Comparison of ENCODE assay signal across 16 mouse cellular contexts in genomic region chr16:72721713-72722481, GRCm38 (mm10).
DNase-seq lines count a peak whose midpoint lies in the region; ATAC-seq and TF ChIP-seq lines count a peak whose summit lies in the region.
"Had no signal": no experiment of that assay in that cellular context is flagged by ENCODE, and none has a peak within 500 bp of the region (broad histone marks: within the 10 kb centered on the region; RNA-seq: fewer than 3 reads in every experiment).

No protein-coding gene starts in this region.

- intact Hi-C loops in heart, adult 2 months (cut with DNase I), result no loop called here

- WGBS in heart, embryonic 11.5 days (ENCODE audit: insufficient replicate concordance), result 52% methylated on average over 14 of the region's 14 CpGs
- WGBS in heart, adult 2 months, result 35% methylated on average over 14 of the region's 14 CpGs
- 54% methylated on average over 14 of the region's 14 CpGs for WGBS in lung, embryonic 16.5 days
- WGBS in lung, adult 2 months, result 34% methylated on average over 14 of the region's 14 CpGs
- WGBS in heart, embryonic 14.5 days, result 43% methylated on average over 14 of the region's 14 CpGs

- 0 out of 2 replicates have a peak overlapping the region, but pooled peaks have one; percentile 8 for H3K4me2 ChIP-seq in heart, embryonic 11.5 days
- H3K4me2 ChIP-seq in lung, embryonic 16.5 days (ENCODE audit: low read depth, low read length), result no peak overlapping the region
- H3K4me2 ChIP-seq in heart, embryonic 14.5 days (ENCODE audit: low read length), result peak overlapping the region; percentile 21; the same call in 1 of the 2 replicates
- H3K4me2 ChIP-seq: forebrain, embryonic 12.5 days; limb, embryonic 13.5 days had no signal

- no peak for TF ChIP-seq POLR2A in heart, adult 2 months (IDR thresholded peaks at IDR 0.05; ENCODE audit: insufficient read depth, low read depth, low read length)
- TF ChIP-seq POLR2A in lung, adult 2 months (IDR thresholded peaks at IDR 0.05; ENCODE audit: borderline replicate concordance, extremely low read depth, low read depth, low read length), result no peak

- H3K9me3 ChIP-seq in heart, embryonic 11.5 days (replicated peaks; ENCODE audit: control insufficient read depth, low read length), result no peaks in the 10 kb centered on the region
- H3K9me3 ChIP-seq in lung, embryonic 16.5 days (ENCODE audit: control insufficient read depth, low read length), result no peaks in the 10 kb centered on the region
- no peaks in the 10 kb centered on the region for H3K9me3 ChIP-seq in heart, embryonic 14.5 days (ENCODE audit: control insufficient read depth, low read length)
- H3K9me3 ChIP-seq: forebrain, embryonic 12.5 days; hindbrain, embryonic 10.5 days; limb, embryonic 13.5 days had no signal

- H3K4me3 ChIP-seq in heart, embryonic 11.5 days (ENCODE audit: low read depth, low read length), result no peak overlapping the region
- no peak overlapping the region for H3K4me3 ChIP-seq in heart, adult 2 months
- H3K4me3 ChIP-seq in lung, embryonic 16.5 days (ENCODE audit: low read length), result no peak overlapping the region
- H3K4me3 ChIP-seq in lung, adult 2 months (replicated peaks; ENCODE audit: extremely low read depth, low read depth, low read length), result no peak overlapping the region
- H3K4me3 ChIP-seq in heart, embryonic 14.5 days (ENCODE audit: control insufficient read depth in 1 of 2, insufficient read depth in 1 of 2, low read depth in 1 of 2, low read length in 2 of 2), result no peak overlapping the region
- H3K4me3 ChIP-seq: forebrain, embryonic 12.5 days; hindbrain, embryonic 10.5 days; limb, embryonic 13.5 days; megakaryocyte, embryonic 14.5 days had no signal

- H3K4me1 ChIP-seq in heart, embryonic 11.5 days (ENCODE audit: control insufficient read depth, insufficient read depth, low read length), result peaks cover 11% of the 10 kb centered on the region; the same call in 1 of the 2 replicates
- peaks cover 2% of the 10 kb centered on the region for H3K4me1 ChIP-seq in heart, adult 2 months (ENCODE audit: control insufficient read depth, insufficient read depth, low read length)
- H3K4me1 ChIP-seq in lung, embryonic 16.5 days (replicated peaks; ENCODE audit: control insufficient read depth, insufficient read depth, low read length), result peaks cover 8% of the 10 kb centered on the region
- no peaks in the 10 kb centered on the region; the same call in 1 of the 2 replicates for H3K4me1 ChIP-seq in lung, adult 2 months (ENCODE audit: control insufficient read depth, insufficient read depth, low read length)
- H3K4me1 ChIP-seq in heart, embryonic 14.5 days (ENCODE audit: control insufficient read depth in 2 of 2, insufficient read depth in 2 of 2, low read length in 2 of 2), result peaks cover 11 to 16% of the 10 kb centered on the region in 2 experiments
- H3K4me1 ChIP-seq: hindbrain, embryonic 10.5 days; megakaryocyte, embryonic 14.5 days had no signal

- no peak for TF ChIP-seq CTCF in heart, adult 2 months (IDR thresholded peaks at IDR 0.05)
- TF ChIP-seq CTCF in lung, adult 2 months (IDR thresholded peaks at IDR 0.05; ENCODE audit: insufficient read depth, low read length), result no peak

- no peak for DNase-seq in heart, adult 2 months
- no peak for DNase-seq in lung, adult 2 months
- peak; percentile 17 for DNase-seq in lung, postnatal 36 days
- DNase-seq in adrenal gland, postnatal 14 days, result no peak
- no peak for DNase-seq in thymus, postnatal 0 days (ENCODE audit: low spot score)
- DNase-seq: embryo, embryonic 11 days; layer of hippocampus, postnatal 36 days; right cerebral cortex, postnatal 25 days; thymus, postnatal 36 days had no signal

- no peaks in the 10 kb centered on the region for H3K27me3 ChIP-seq in heart, embryonic 11.5 days (ENCODE audit: control insufficient read depth, insufficient read depth, low read length)
- no peaks in the 10 kb centered on the region; the same call in 1 of the 2 replicates for H3K27me3 ChIP-seq in heart, adult 2 months (ENCODE audit: control insufficient read depth, insufficient read depth, low read length)
- no peaks in the 10 kb centered on the region for H3K27me3 ChIP-seq in lung, embryonic 16.5 days (ENCODE audit: control insufficient read depth, insufficient read depth, low read depth, low read length)
- no peaks in the 10 kb centered on the region for H3K27me3 ChIP-seq in heart, embryonic 14.5 days (ENCODE audit: control insufficient read depth, insufficient read depth, low read length)
- H3K27me3 ChIP-seq: forebrain, embryonic 12.5 days; limb, embryonic 13.5 days; megakaryocyte, embryonic 14.5 days had no signal

- no peaks in the 10 kb centered on the region for H3K79me2 ChIP-seq in heart, adult 2 months (replicated peaks; ENCODE audit: control insufficient read depth, insufficient read depth, low read length)

- no peak for TF ChIP-seq EP300 in heart, adult 2 months (IDR thresholded peaks at IDR 0.05; ENCODE audit: insufficient read depth, low read depth, low read length)

- H3K27ac ChIP-seq in heart, embryonic 11.5 days (ENCODE audit: low read depth, low read length), result peak overlapping the region; percentile 62
- no peak overlapping the region for H3K27ac ChIP-seq in heart, adult 2 months
- H3K27ac ChIP-seq in lung, embryonic 16.5 days (ENCODE audit: low read length), result peak overlapping the region; percentile 0; the same call in 1 of the 2 replicates
- H3K27ac ChIP-seq in heart, embryonic 14.5 days (replicated peaks in 1 of 2; ENCODE audit: control insufficient read depth in 1 of 2, insufficient read depth in 1 of 2, low read depth in 2 of 2, low read length in 2 of 2), result peak overlapping the region; percentile 67 to 84
- H3K27ac ChIP-seq: forebrain, embryonic 12.5 days; hindbrain, embryonic 10.5 days; limb, embryonic 13.5 days had no signal

- no peak for ATAC-seq in heart, embryonic 11.5 days (replicated peaks; ENCODE audit: insufficient number of reproducible peaks, low FRiP score, low TSS enrichment)
- peak; percentile 54 for ATAC-seq in lung, embryonic 16.5 days (ENCODE audit: low read depth)
- 0 out of 2 replicates have a peak, but pooled peaks have one; percentile 31 for ATAC-seq in heart, embryonic 14.5 days (ENCODE audit: insufficient number of reproducible peaks, insufficient read depth, low FRiP score, low read depth)

- no peaks in the 10 kb centered on the region for H3K36me3 ChIP-seq in heart, embryonic 11.5 days (ENCODE audit: control insufficient read depth, insufficient read depth, low read length)
- H3K36me3 ChIP-seq in heart, adult 2 months (ENCODE audit: control insufficient read depth, insufficient read depth, low read length), result no peaks in the 10 kb centered on the region
- H3K36me3 ChIP-seq in lung, embryonic 16.5 days (ENCODE audit: control insufficient read depth, insufficient read depth, low read length), result no peaks in the 10 kb centered on the region
- H3K36me3 ChIP-seq in heart, embryonic 14.5 days (ENCODE audit: control insufficient read depth, insufficient read depth, low read length), result no peaks in the 10 kb centered on the region
- H3K36me3 ChIP-seq: forebrain, embryonic 12.5 days; hindbrain, embryonic 10.5 days; limb, embryonic 13.5 days had no signal

- H3K9ac ChIP-seq in heart, embryonic 11.5 days (ENCODE audit: low read depth, low read length), result 0 out of 2 replicates have a peak overlapping the region, but pooled peaks have one; percentile 2
- no peak overlapping the region for H3K9ac ChIP-seq in heart, adult 2 months (ENCODE audit: low read depth, low read length)
- no peak overlapping the region for H3K9ac ChIP-seq in lung, embryonic 16.5 days (ENCODE audit: low read length)
- no peak overlapping the region for H3K9ac ChIP-seq in heart, embryonic 14.5 days (ENCODE audit: low read length)
- H3K9ac ChIP-seq: forebrain, embryonic 12.5 days; limb, embryonic 13.5 days had no signal
